Mouse (Mus musculus): ENCODE data around the gene Vwa8.

Gene Vwa8

DNA sequence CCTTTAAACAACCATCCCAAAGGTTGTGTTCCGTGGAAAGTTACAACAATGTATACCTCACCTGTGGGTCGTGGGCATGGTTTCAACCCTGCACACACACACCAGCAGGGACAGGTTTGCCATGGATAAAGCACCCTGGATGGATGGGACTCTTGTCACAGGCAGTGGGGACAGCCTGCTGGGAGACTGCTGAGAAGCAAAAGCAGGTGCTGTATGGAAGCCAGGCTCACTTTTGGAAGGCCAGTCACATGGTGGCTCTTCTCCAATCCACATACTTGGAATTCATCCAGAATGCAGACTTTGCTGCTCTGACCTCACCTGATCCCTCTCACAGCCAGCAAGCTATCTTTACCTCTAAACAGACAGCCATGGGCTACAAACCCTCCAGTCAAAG, 292.0 kb downstream of the Vwa8 start:
- in situ Hi-C loops (cut with MboI): loop anchor here (25.0 kb wide), 1 partner anchor 171 kb away; the partner anchor contains the start of gene Rgcc

DNA sequence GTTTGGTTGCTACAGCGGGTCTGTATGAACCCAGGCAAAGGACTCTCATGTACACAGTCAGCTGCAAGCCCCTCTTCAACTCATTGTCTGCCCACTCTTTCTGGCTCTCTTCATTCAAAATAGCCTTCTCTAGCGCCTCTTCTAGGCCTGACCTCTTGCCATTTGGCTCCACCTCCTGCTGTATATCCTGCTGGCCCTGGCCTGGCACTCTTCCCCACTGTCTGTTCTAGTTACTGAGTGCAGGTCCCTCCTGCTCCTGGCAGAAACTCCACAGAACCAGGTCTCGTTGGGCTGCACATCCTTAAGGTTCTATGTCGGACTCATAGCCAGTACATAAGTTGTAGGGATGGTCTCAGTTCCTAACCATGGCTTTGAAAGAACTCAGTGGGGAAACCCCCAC, 293.5 kb downstream of the Vwa8 start:
- in situ Hi-C loops (cut with MboI): loop anchor here (25.0 kb wide), 1 partner anchor 170 kb away; the partner anchor contains the start of gene Rgcc

DNA sequence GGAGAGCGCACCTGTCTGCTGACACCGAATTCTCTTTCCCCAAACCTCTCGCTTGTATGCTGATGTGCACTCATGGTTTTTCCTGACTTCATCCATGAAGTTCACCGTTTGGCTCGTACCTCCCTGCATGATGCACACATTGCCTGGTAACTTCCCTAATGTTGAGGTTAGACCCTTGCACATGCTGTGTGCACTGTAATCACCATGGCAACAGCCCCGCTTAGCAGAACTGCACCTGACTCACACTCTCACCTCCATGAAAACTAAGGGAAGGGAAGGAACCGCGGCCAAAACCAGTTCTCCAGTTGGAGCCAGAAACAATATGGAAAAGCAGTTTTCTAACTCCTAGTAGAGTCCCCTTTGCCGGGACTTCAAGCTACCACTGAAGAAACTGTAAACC, 294.8 kb downstream of the Vwa8 start:
- in situ Hi-C loops (cut with MboI): loop anchor here (25.0 kb wide), 1 partner anchor 169 kb away; the partner anchor contains the start of gene Rgcc

DNA sequence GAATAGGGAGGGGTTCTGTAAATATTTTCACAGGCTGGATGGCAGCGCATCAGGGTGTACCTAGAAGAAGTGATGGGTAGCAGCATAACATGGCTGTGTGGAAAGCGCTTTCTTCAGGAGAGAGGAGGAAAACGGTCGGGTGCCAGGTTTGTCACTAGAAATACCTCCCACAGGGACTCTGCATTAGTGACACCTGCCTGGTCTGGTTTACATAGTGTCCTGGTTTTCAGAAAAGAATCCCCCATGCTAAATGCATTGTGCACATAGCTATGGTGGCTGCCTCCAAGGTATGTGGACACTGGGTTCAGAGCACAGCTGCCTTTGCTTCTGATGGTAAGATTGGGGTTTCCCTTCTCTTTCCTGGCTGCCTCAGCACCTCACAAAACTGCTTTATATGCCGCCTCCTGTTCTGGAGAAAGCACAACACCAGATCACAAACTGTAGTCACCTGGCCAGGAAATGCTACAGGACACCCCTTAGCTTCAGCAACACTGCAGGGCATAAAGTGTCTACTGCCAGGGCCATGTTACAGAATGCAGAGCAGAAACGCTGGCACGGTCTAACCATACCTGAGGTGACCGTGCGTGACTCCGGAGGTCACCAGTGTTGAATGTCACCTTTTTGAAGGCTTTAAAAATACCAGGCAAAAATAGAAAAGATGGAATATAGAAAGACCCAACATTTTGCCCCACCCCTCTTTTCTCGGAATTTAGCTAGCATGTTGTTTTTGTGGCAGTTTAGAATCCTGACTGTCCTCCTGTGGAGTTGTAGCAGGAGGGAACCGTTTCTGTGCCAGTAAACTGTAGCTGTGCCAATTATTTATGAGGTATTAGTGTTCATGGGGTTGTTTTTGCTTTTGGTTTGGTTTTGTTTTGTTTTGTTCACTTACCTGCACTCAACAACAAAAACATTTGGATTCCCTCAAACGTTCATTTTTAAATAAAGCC, 295.7 kb downstream of the Vwa8 start:
- in situ Hi-C loops (cut with MboI): loop anchor here (25.0 kb wide), 1 partner anchor 168 kb away; the partner anchor contains the start of gene Rgcc

DNA sequence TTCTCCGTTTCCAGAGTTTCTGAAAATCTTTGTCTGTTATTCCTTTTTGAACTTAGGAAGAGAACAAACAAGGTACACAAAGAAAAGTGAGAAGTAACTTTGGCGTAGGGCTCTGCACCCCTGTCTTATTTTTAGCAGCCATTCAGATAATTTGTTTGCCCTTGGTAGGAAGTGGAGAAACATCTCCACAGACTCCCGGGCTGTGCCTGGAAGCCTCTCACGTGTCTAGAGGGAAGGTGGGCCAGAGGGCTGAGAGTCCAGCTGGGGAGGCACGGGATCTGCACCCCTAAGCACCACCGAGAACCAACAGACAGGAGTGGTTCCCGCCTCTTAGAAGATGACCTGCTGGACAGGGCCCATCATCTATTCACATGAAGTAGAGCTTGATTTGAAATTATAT, 302.9 kb downstream of the Vwa8 start:
- in situ Hi-C loops (cut with MboI): no loop called here

DNA sequence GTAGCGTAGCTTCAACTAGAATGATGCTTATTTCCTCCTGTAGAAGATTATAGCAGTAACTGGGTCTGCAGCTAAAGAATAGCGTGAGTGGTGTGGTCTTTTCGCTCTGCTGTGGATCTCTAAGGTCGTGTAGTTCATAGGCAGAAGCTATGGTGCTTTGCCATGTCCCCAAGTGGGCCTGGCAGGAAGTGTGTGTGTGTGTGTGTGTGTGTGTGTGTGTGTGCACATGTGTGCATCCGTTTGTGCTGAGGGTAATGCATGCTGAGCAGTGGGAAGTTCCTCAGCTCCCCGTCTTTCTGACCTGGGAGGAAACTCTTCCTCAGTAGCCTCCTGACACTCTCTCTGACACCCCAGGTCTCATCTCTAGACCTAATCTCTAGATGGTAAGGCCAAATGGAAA, 305.0 kb downstream of the Vwa8 start:
- in situ Hi-C loops (cut with MboI): no loop called here

DNA sequence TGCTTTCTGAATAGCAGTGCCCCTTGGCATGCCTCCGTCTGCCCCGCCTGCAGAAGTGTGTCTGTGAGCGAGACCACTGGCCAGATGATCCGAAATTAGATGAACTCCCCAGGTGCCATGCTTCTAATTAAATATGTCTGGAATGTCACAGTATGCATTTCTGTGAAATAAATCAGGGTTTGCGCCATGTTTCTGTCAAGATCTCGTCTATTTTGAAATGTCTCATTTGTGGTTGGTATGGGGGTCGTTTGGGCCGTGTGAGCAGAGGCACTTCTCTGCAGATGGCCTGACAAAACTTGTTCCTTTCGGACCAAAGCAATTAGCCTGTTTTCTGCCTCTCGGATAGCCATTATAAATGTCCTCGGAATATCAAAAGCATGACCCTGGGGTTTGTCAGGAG, 306.1 kb downstream of the Vwa8 start:
- in situ Hi-C loops (cut with MboI): no loop called here

DNA sequence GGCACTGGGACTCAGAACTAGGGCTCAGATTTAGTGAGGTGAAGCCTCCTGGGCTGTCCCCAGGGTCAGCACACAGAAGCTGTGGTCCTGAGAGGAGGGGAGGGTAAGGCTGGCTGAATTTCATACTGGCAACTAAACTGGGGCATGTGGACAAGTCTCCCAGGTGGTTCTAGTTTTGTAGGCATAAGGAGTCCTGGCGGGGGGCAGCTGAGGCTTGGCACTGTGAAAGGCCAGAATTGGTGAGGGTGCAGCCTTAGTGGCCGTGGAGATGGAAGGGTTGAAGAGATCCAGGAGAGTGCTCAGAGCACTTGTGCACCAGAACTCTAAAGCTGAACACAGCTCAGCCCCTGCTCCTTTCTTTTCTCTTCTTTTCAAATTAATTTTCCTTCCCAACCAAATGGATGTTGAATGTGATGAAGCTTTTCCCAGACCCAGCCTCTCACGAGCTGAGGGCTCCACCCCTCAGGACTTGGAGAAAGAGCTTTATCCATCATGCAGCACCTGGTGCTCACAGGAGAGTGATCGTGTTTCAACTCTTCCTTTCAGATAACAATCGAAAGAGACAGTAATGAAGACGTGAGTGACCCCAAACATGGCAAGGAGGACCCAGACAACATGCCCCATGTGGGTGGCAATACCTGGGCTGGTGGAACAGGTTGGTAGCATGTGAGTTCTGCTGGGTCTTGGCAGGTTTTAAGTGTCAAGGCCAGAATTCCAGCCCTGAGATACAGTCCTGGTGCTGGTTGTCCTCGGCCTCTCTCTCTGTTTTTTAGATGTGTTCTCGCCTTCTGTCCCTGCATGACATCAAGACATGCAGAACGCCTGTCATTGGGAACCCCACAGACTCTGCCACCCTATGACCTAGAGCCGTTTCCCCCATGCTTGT, 307.9 kb downstream of the Vwa8 start:
- in situ Hi-C loops (cut with MboI): no loop called here

DNA sequence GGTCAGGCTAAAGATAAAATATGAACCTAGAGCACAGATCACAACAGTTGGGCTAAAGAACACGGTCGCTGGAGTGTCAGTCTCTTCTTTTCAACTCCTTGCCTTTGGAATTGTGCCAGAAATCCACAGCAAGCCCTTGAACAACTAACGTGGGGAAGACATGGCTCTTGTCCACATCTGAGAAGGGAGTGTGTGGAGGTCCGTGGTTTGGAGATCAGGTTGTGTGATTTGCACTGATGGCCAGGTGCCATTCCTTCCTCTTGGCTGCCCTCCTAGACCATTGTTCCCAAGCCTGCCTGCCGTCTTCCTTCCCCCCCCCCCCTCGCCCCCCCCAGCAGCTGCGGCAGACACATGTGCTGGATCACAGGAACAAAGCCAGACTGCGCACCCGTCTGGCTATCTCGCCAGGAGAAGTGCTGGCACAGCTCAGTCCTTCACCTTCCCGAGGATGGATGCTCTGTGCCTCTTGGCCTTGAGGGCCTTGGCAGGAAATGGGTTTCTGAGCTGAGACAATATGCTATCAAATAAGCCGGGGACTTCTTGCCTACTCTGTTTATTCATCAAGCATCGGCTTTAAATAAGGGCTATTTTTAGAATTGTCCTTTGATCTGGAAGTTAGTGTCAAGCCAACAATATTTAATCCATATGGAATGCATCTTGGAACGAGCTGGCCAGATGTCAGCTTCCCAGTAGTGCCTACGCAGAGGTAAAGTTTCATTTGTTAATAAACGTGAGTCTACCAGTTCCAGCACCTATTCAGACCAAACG, 308.8 kb downstream of the Vwa8 start:
- in situ Hi-C loops (cut with MboI): no loop called here

DNA sequence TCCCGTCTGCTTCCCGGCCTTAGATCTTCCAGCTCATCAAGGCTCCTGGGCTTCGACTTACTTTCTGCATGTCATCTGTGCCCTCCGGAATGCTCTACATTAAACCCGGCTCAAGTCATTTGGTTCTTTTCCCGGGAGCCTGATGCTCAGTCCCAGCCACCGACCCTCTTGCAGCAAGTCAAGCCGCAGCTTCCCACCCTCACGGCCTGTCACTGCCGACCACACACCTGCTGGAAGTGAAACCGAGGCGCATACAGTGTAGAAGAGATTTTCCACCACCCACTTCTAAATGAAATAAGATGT, 309.3 kb downstream of the Vwa8 start:
- in situ Hi-C loops (cut with MboI): no loop called here

DNA sequence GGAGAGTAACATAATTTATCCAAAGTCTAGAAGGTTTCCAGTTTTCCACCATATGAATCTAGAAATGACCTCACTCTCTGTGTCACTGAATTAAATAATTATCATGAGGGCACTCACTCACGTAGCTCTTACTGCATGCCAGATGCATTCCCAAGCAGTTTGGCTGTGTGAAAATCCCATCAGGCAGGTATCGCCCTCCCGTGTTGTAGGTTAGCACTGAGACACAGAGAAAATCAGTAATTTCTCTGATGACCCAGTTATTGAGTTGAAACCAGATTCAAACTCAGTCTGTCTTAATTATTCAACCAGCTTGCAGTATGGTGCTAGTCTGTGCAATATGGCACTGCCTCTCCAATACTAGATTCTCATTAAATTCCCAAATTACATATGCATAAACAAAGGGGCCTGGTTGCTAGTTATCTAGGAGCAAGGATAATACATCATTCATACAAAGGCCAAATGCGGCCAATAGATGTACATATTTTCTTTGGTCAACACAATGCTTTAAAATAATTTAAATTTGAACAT, 309.9 kb downstream of the Vwa8 start:
- in situ Hi-C loops (cut with MboI): no loop called here

DNA sequence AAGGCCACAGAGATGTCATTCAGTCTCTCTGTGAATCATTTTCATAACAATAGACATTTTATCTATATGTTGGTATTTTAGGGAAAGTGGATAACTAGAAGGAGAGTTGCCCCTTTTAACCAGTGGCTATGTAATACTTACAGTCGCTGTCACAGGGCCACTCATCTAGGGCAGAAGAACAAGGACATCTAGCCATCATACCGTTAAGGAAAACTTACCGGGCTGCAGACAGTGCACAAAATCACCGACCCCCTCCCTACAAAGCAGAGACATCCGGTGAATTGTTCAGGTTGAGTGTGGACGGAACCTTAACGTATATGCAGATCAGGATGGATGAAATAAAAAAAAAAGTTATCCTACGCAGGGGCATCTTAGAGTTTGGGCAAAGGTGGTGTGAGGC, 310.6 kb downstream of the Vwa8 start:
- in situ Hi-C loops (cut with MboI): no loop called here

DNA sequence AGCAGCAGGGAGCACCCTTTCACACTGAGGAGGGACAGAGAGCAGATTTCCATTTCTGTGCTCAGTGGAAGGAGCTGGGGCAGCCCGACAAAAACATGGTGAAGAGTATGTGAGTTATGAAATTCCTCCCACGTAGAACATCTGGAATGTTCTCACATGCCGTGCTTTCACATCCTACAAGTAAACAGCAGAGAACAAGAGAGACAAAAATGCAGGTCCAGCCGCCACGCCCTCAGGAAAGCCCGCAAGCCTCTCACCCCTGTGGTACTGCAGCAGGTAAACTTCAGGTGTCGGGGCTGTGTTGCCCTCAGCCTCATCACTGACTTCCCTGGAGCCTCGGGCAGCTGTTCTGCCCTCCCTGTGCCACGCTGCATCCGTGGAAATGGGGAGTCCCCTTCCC, 311.6 kb downstream of the Vwa8 start:
- in situ Hi-C loops (cut with MboI): no loop called here

DNA sequence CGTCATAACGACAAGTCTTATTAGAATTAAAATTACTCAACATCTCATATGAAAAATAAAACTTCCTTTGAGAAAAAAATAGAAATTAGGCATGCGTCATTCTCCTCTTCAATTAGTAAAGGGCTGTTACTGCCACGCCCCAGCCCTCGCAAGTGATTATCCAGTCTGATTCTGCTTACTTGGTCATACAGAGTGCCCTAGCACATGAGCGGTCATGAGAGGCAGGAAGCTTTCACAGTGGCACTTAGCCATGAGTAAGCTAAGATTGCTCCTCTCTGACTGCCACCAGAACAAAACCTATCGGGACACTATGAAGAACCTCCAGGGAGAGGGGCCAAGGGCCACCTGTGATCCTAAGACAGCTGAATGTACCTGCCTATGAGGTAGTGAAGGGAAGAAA, 312.1 kb downstream of the Vwa8 start:
- in situ Hi-C loops (cut with MboI): no loop called here

DNA sequence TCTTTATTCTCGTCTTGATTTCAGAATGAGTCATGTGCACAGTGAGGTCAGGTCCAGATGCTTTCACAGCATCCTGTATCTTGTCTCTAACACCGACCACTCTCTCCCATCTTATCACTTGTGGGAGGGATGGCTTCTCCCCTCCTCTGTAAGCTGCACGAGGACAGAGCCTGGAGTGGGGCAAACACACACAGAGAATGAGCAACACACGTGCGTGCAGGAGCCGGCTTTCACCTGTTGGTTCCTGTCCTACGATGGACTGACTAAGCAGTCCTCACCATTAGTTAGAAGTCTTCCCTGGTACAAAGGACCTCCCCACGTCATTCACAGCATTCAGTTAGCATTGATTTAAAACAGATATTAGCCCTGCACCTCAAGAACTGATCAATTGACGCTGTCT, 312.9 kb downstream of the Vwa8 start:
- in situ Hi-C loops (cut with MboI): no loop called here

DNA sequence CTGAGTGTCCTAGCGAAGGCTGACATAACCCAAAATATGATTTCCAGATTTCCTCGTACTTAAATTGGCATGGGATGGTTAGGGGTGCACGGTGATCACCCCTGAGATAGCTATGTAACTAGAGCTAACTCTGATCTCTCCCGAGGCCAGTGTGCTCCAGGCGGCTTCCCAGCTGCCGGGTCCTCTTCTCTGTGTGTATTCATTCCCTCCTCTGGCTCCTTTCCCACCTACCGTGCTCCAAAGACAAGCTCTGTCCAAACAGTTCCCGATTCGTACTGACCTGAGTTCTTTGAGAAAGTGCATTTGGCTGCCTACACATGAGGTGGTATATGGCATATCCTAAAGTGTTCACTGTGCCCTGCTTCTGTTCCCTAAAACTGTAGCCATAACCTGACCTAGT, 313.8 kb downstream of the Vwa8 start:
- in situ Hi-C loops (cut with MboI): no loop called here

DNA sequence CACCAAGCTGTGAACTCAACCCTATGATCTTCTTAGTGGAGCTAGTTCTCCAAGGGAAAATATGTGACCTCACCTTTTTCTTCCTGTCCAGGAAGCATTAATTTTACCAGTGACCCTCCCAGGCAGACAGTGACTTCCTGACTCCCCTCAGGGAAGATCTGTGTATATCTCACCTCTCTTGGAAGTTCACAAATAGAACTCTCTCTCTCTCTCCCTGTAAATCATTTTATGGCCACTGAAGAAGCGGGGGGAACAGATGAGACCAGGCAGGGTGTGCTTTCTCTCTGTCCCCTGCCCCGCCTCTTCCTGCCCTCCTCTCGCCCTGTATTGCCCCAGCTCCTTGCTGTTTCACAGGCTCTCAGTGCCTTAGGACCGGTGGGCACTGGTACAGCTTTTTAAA, 315.5 kb downstream of the Vwa8 start:
- in situ Hi-C loops (cut with MboI): no loop called here

DNA sequence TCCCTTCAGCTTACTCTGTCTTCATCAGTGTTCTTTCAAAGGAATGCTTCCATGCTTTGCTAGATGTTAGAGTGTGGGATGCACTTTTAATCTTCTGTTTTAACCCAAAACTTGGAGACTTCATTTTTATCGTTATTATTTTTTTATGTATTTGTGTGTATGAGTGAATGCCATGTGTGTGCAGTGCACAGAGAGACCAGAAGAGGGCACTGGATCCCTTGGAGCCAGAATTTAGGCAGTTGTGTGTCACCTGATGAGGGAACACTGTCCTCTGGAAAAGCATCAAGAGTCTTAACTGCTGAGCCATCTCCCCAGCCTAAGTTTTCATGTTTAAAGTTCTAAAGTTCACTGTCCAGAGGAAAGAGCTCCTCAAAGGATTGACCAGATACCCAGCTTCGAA, 316.1 kb downstream of the Vwa8 start:
- in situ Hi-C loops (cut with MboI): no loop called here

DNA sequence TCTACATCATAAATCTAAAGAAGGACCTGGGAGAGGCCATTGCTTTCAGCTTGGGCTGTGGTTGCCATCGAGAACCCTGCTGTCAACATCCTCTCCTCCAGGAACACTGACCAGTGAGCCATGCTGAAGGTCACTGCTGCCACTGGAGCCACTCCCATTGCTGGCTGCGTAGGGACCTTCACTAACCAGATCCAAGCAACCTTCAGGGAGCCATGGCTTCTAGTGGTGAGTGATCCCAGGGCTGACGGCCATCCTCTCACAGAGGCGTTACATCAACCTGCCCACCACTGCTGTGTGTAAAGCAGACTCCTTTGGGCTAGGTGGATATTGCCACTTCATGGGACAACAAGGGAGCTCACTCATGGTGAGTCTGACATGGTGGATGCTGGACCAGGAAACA, 325.7 kb downstream of the Vwa8 start:
- in situ Hi-C loops (cut with MboI): no loop called here

DNA sequence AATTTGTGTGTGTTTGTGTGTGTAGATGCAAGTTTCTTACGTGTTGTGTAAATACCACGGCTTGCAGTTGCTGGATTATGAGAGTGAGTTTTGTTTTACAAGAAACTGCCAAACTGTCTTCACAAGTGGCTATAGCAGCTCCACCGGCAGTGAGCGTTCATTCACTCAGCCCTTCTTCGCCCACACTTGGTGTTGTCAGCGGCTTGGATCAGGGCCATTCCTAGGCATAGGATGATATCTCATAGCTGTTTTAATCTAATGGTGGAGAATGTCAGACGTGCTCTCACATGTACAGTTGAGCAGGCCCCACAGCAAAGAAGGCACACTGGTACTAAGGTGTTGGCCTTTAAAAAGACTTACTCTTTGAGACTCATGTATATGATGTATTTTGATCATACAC, 328.9 kb downstream of the Vwa8 start:
- in situ Hi-C loops (cut with MboI): no loop called here

DNA sequence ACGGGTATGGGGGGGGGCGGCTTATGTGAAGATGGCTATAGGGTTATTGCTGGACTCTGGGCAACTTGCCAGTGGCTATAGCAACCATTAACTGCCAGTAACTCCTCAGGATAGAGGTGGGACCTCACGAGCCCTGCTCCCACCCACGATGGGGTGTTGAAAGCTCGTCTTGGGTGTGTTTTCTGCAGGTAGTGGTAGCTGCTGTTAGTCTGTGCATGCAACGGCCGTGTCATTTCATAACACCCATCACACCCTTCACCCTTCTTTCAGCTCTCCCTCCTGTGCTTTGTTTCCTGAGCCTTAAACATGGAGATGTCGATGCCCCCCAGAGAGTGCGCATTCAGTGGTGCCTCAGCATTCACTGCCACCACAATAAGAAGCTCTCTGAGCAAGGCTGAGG, 329.4 kb downstream of the Vwa8 start:
- in situ Hi-C loops (cut with MboI): no loop called here

All from mature B cell (primary cell).